Comparison of ENCODE assay signal across 9 mouse cellular contexts in the genomic region with DNA sequence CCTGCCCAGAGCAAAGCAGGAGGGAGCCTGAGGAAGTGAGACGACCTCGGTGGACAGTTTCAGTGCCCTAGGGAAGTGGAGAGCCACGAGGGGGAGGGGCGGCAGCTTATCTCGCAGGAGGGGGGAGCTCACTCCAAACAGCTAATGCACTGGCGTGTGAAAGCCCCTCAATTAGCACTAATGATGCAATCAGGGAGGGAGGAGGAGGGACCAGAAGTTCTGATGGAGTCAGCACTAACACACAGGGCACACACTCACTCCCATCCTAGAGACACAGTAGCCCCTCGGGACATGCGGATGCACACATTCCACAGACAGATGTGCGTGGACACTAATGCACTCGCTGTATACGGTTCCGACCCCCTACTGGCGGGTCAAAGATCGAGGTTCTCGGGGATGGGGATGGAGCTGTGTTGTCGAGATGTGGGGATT. TPM values are rescaled to one million over a fixed set of nuclear protein-coding genes. Genes with fewer than 3 reads are reported as not detected.
DNase-seq lines count a peak whose midpoint lies in the region; ATAC-seq and TF ChIP-seq lines count a peak whose summit lies in the region.
"Had no signal": no experiment of that assay in that cellular context is flagged by ENCODE, and none has a peak within 500 bp of the region (broad histone marks: within the 10 kb centered on the region; RNA-seq: fewer than 3 reads in every experiment).

No protein-coding gene starts in this region.

- peak; percentile 57 for ATAC-seq in forebrain, embryonic 12.5 days (ENCODE audit: low FRiP score)
- peak; percentile 33 for ATAC-seq in hindbrain, embryonic 11.5 days (ENCODE audit: low FRiP score)
- ATAC-seq in limb, embryonic 12.5 days (ENCODE audit: insufficient number of reproducible peaks, insufficient read depth, low FRiP score, low TSS enrichment, low read depth) = no peak
- 0 out of 2 replicates have a peak, but pooled peaks have one; percentile 11 for ATAC-seq in stomach, postnatal 0 days (ENCODE audit: low FRiP score, low TSS enrichment)

- no peaks in the 10 kb centered on the region for H3K9me3 ChIP-seq in forebrain, embryonic 12.5 days
- H3K9me3 ChIP-seq in hindbrain, embryonic 11.5 days (ENCODE audit: control insufficient read depth, low read length) = no peaks in the 10 kb centered on the region
- H3K9me3 ChIP-seq in limb, embryonic 12.5 days = no peaks in the 10 kb centered on the region
- H3K9me3 ChIP-seq in midbrain, embryonic 10.5 days (replicated peaks) = no peaks in the 10 kb centered on the region
- H3K9me3 ChIP-seq in stomach, postnatal 0 days (ENCODE audit: control insufficient read depth, low read length) = no peaks in the 10 kb centered on the region

- intact Hi-C loops in gastrocnemius, adult 2 months (cut with DNase I) = no loop called here

- H3K4me2 ChIP-seq in forebrain, embryonic 12.5 days = peak overlapping the region; percentile 96
- H3K4me2 ChIP-seq in hindbrain, embryonic 11.5 days (replicated peaks; ENCODE audit: low read depth, low read length) = peak overlapping the region; percentile 89
- H3K4me2 ChIP-seq in limb, embryonic 12.5 days = peak overlapping the region; percentile 83
- peak overlapping the region; percentile 93 for H3K4me2 ChIP-seq in stomach, postnatal 0 days (replicated peaks; ENCODE audit: low read depth)

- peak overlapping the region; percentile 94 for H3K27ac ChIP-seq in gastrocnemius, adult 2 months
- H3K27ac ChIP-seq in forebrain, embryonic 12.5 days = peak overlapping the region; percentile 87
- no peak overlapping the region for H3K27ac ChIP-seq in hindbrain, embryonic 11.5 days (ENCODE audit: low read depth, low read length)
- no peak overlapping the region for H3K27ac ChIP-seq in limb, embryonic 12.5 days
- H3K27ac ChIP-seq in midbrain, embryonic 10.5 days (replicated peaks) = peak overlapping the region; percentile 89
- peak overlapping the region; percentile 90 for H3K27ac ChIP-seq in stomach, postnatal 0 days (replicated peaks)

- WGBS in forebrain, embryonic 12.5 days = under 1% methylated on average over 16 of the region's 16 CpGs
- 0% methylated on average over 16 of the region's 16 CpGs for WGBS in hindbrain, embryonic 11.5 days
- under 1% methylated on average over 16 of the region's 16 CpGs for WGBS in limb, embryonic 12.5 days
- under 1% methylated on average over 16 of the region's 16 CpGs for whole genome bisulfite sequencing in midbrain, embryonic 10.5 days
- 2% methylated on average over 16 of the region's 16 CpGs for WGBS in stomach, postnatal 0 days

- DNase-seq in gastrocnemius, adult 2 months = peak; percentile 68
- DNase-seq in gastrocnemius, adult 8-10 months (ENCODE audit: low spot score in 2 of 2) = no peak
- peak; percentile 50 to 58 for DNase-seq in adrenal gland, adult 18-20 months (ENCODE audit: low spot score in 2 of 2)
- peak; percentile 73 for DNase-seq in hindbrain, embryonic 11.5 days (ENCODE audit: low spot score)
- peak; percentile 64 for DNase-seq in midbrain, embryonic 10.5 days (ENCODE audit: low spot score)
- DNase-seq in stomach, postnatal 0 days (ENCODE audit: low spot score) = peak; percentile 49

- H3K36me3 ChIP-seq in forebrain, embryonic 12.5 days (replicated peaks) = no peaks in the 10 kb centered on the region
- no peaks in the 10 kb centered on the region for H3K36me3 ChIP-seq in hindbrain, embryonic 11.5 days (ENCODE audit: control insufficient read depth, insufficient read depth, low read length)
- H3K36me3 ChIP-seq in limb, embryonic 12.5 days = no peaks in the 10 kb centered on the region
- H3K36me3 ChIP-seq in midbrain, embryonic 10.5 days = no peaks in the 10 kb centered on the region
- H3K36me3 ChIP-seq in stomach, postnatal 0 days (ENCODE audit: control insufficient read depth, insufficient read depth, low read length) = no peaks in the 10 kb centered on the region

- peak overlapping the region; percentile 96 for H3K4me3 ChIP-seq in gastrocnemius, adult 2 months
- H3K4me3 ChIP-seq in forebrain, embryonic 12.5 days (replicated peaks) = peak overlapping the region; percentile 69
- peak overlapping the region; percentile 76 for H3K4me3 ChIP-seq in hindbrain, embryonic 11.5 days (ENCODE audit: low read depth, low read length)
- peak overlapping the region; percentile 68 for H3K4me3 ChIP-seq in limb, embryonic 12.5 days (replicated peaks)
- peak overlapping the region; percentile 72 for H3K4me3 ChIP-seq in midbrain, embryonic 10.5 days
- peak overlapping the region; percentile 84 for H3K4me3 ChIP-seq in stomach, postnatal 0 days (ENCODE audit: low read depth, low read length)

- H3K9ac ChIP-seq in forebrain, embryonic 12.5 days = peak overlapping the region; percentile 87
- peak overlapping the region; percentile 92 for H3K9ac ChIP-seq in hindbrain, embryonic 11.5 days (ENCODE audit: low read depth, low read length)
- H3K9ac ChIP-seq in limb, embryonic 12.5 days (replicated peaks) = peak overlapping the region; percentile 95; the same call in 1 of the 2 replicates
- H3K9ac ChIP-seq in stomach, postnatal 0 days (ENCODE audit: low read length) = peak overlapping the region; percentile 94

- H3K27me3 ChIP-seq in forebrain, embryonic 12.5 days = peaks cover 57% of the 10 kb centered on the region
- H3K27me3 ChIP-seq in hindbrain, embryonic 11.5 days (ENCODE audit: control insufficient read depth, insufficient read depth, low read length) = peaks cover 2% of the 10 kb centered on the region; the same call in 1 of the 2 replicates
- peaks cover 96% of the 10 kb centered on the region for H3K27me3 ChIP-seq in limb, embryonic 12.5 days
- H3K27me3 ChIP-seq in midbrain, embryonic 10.5 days (ENCODE audit: low read depth, poor library complexity, severe bottlenecking) = peaks cover 95% of the 10 kb centered on the region
- no peaks in the 10 kb centered on the region for H3K27me3 ChIP-seq in stomach, postnatal 0 days (ENCODE audit: control insufficient read depth, insufficient read depth, low read length)

- H3K4me1 ChIP-seq in forebrain, embryonic 12.5 days = peaks cover 54% of the 10 kb centered on the region
- H3K4me1 ChIP-seq in hindbrain, embryonic 11.5 days (replicated peaks; ENCODE audit: control insufficient read depth, insufficient read depth, low read length) = peaks cover 13% of the 10 kb centered on the region
- H3K4me1 ChIP-seq in limb, embryonic 12.5 days (replicated peaks) = peaks cover 47% of the 10 kb centered on the region
- H3K4me1 ChIP-seq in midbrain, embryonic 10.5 days = peaks cover 71% of the 10 kb centered on the region
- H3K4me1 ChIP-seq in stomach, postnatal 0 days (replicated peaks; ENCODE audit: control insufficient read depth, insufficient read depth) = peaks cover 4% of the 10 kb centered on the region; the same call in 1 of the 2 replicates

- TF ChIP-seq EP300 in stomach, postnatal 0 days (optimal IDR thresholded peaks at IDR 0.05) = no peak

- peak; percentile 19; the same call in 1 of the 2 replicates for TF ChIP-seq CTCF in gastrocnemius, adult 2 months (IDR thresholded peaks at IDR 0.05)
- no peak for TF ChIP-seq CTCF in stomach, postnatal 0 days (IDR thresholded peaks at IDR 0.05; ENCODE audit: low read depth)

RNA-seq across cellular contexts. Expression of gene Pkdcc, which starts 0.9 kb away (rescaled TPM):
- total RNA-seq in gastrocnemius, adult 2 months (2021) = 100 to 1,000 TPM in 1 of 2 experiments, 10 to 100 TPM in 1; 96.3 to 115 TPM
- 100 to 1,000 TPM in 2 of 4 experiments, 10 to 100 TPM in 2; 85.3 to 139 (median 108) TPM for total RNA-seq in gastrocnemius, adult 8-10 months (2022)
- total RNA-seq in adrenal gland, adult 18-20 months (2021) = 100 to 1,000 TPM in 1 of 2 experiments, 10 to 100 TPM in 1; 37.9 to 116 TPM
- polyA plus RNA-seq in forebrain, embryonic 12.5 days (2016; fragmentation: Nextera tagmentation; extraction: Ambion mirVana) = 7.1 and 10.8 TPM in 2 replicates
- polyA plus RNA-seq in hindbrain, embryonic 11.5 days (2014; fragmentation: Nextera tagmentation; extraction: Ambion mirVana) = 9.6 and 10.8 TPM in 2 replicates
- 11.0 and 11.4 TPM in 2 replicates for polyA plus RNA-seq in limb, embryonic 12.5 days (2016; fragmentation: Nextera tagmentation; extraction: Ambion mirVana)
- 4.9 and 6.0 TPM in 2 replicates for polyA plus RNA-seq in midbrain, embryonic 10.5 days (2016; fragmentation: Nextera tagmentation; extraction: Ambion mirVana)
- 10.3 and 14.1 TPM in 2 replicates for polyA plus RNA-seq in stomach, postnatal 0 days (2015; fragmentation: Nextera tagmentation; extraction: Ambion mirVana)
- total RNA-seq: MEL had no signal

Comparison
In these comparisons a context has a peak if more than half of its experiments do, and no peak if none do; other contexts are left out.
1. DNase-seq: peak in gastrocnemius, adult 2 months (single experiment), adrenal gland, adult 18-20 months (2 of 2), hindbrain, embryonic 11.5 days (single experiment), midbrain, embryonic 10.5 days (single experiment) and stomach, postnatal 0 days (single experiment); none in gastrocnemius, adult 8-10 months (0 of 2).
2. H3K27ac ChIP-seq: peak in gastrocnemius, adult 2 months (single experiment), forebrain, embryonic 12.5 days (single experiment), midbrain, embryonic 10.5 days (single experiment) and stomach, postnatal 0 days (single experiment); none in hindbrain, embryonic 11.5 days (single experiment) and limb, embryonic 12.5 days (single experiment).
3. Peak in every context shown above with its lines, with median percentiles within 50 percentile points of each other: H3K4me3 ChIP-seq, H3K4me2 ChIP-seq and H3K9ac ChIP-seq.